Mouse (Mus musculus): ENCODE data around the gene Fbxo2. TPM values are rescaled to one million over a fixed set of nuclear protein-coding genes. Genes with fewer than 3 reads are reported as not detected.

Fbxo2 gene
- polyA plus RNA-seq, 1 experiment = 105 TPM

Other genes with a start within 250 kb of the Fbxo2 start
- 18.8 and 20.3 TPM in 2 replicates for gene Plod1, start 223.9 kb upstream of the Fbxo2 start, polyA plus RNA-seq (2012; rRNA removed)
- gene 2510039O18Rik, start 219.7 kb upstream of the Fbxo2 start, polyA plus RNA-seq (2012; rRNA removed) = 32.6 and 32.9 TPM in 2 replicates
- 0.15 and 0.16 TPM in 2 replicates for gene Nppb, start 174.8 kb upstream of the Fbxo2 start, polyA plus RNA-seq (2012; rRNA removed)
- 13.9 and 14.6 TPM in 2 replicates for gene Nppa, start 159.9 kb upstream of the Fbxo2 start, polyA plus RNA-seq (2012; rRNA removed)
- gene Clcn6, start 121.8 kb upstream of the Fbxo2 start, polyA plus RNA-seq (2012; rRNA removed) = 42.8 and 46.9 TPM in 2 replicates
- gene Mthfr, start 121.5 kb upstream of the Fbxo2 start, polyA plus RNA-seq (2012; rRNA removed) = 28.7 and 34.2 TPM in 2 replicates
- 7.5 and 9.6 TPM in 2 replicates for gene Agtrap, start 72.6 kb upstream of the Fbxo2 start, polyA plus RNA-seq (2012; rRNA removed)
- 24.8 and 27.8 TPM in 2 replicates for gene Mad2l2, start 30.2 kb upstream of the Fbxo2 start, polyA plus RNA-seq (2012; rRNA removed)
- gene Draxin, start 29.9 kb upstream of the Fbxo2 start, polyA plus RNA-seq (2012; rRNA removed) = 0.97 and 1.2 TPM in 2 replicates
- 33.9 and 40.0 TPM in 2 replicates for gene Fbxo6, start 8.5 kb upstream of the Fbxo2 start, polyA plus RNA-seq (2012; rRNA removed)
- 206 and 213 TPM in 2 replicates for gene Fbxo44, start 139 bp upstream of the Fbxo2 start, polyA plus RNA-seq (2012; rRNA removed)
- 24.0 and 27.9 TPM in 2 replicates for gene Disp3, start 127.3 kb downstream of the Fbxo2 start, polyA plus RNA-seq (2012; rRNA removed)

All from frontal cortex, adult 2 months (tissue).